Mouse (Mus musculus) megakaryocyte, embryonic 14.5 days (primary cell): ENCODE measurements around the gene Aqp2. TPM values are rescaled to one million over a fixed set of nuclear protein-coding genes. Genes with fewer than 3 reads are reported as not detected.

Experiments used
- H3K27me3 ChIP-seq: replicated peaks from 2 replicates; pipeline ENCODE3; 2012; ENCODE audit warnings: inconsistent platforms
- H3K36me3 ChIP-seq: replicated peaks from 2 replicates; pipeline ENCODE3; 2012; ENCODE audit warnings: low read length, inconsistent platforms, mixed read lengths
- H3K4me1 ChIP-seq: 2 replicates; pipeline ENCODE4 v1.6.1; 2012; ENCODE audit warnings: inconsistent platforms
- H3K4me3 ChIP-seq: replicated peaks from 2 replicates; pipeline ENCODE3; 2012; ENCODE audit warnings: moderate library complexity, mild to moderate bottlenecking, inconsistent platforms
- H3K9me3 ChIP-seq: 2 replicates; pipeline ENCODE4 v1.6.1; 2012; ENCODE audit warnings: inconsistent platforms
- FLI1 ChIP-seq: IDR thresholded peaks from 2 replicates; pipeline ENCODE4 v1.6.1; 2012; ENCODE audit warnings: low read length, inconsistent platforms, mixed read lengths
- GATA1 ChIP-seq: IDR thresholded peaks from 3 replicates; pipeline ENCODE4 v1.6.1; 2012; ENCODE audit warnings: mixed read lengths, low read length, inconsistent platforms, borderline replicate concordance
- polyA plus RNA-seq: library from polyadenylated mRNA; stranded (reverse); fragments of >175 nt; gene quantifications from 2 replicates; pipeline ENCODE4 v1.2.3, GENCODE M21; 2012; ENCODE audit warnings: low replicate concordance; ENCODE audit not compliant: insufficient read depth

Aqp2 gene
- polyA plus RNA-seq, 1 experiment = not detected

GRCm38 (mm10) chr15:99614273-99614672, 35.4 kb downstream of the Aqp2 start:
- H3K27me3 ChIP-seq = peaks cover 70% of the 10 kb centered on the region
- TF ChIP-seq FLI1 (no peak), GATA1 (no peak)
- H3K4me1 ChIP-seq = 0 out of 2 replicates have a peak, but pooled peaks cover 2% of the 10 kb centered on the region
- H3K9me3 ChIP-seq = peaks cover 23% of the 10 kb centered on the region
- H3K36me3 ChIP-seq = no peaks in the 10 kb centered on the region
- H3K4me3 ChIP-seq = no peak overlapping the region

- Histone ChIP-seq H3K4me3 (no peak overlapping the region), H3K4me1 (0 out of 2 replicates have a peak, but pooled peaks cover 2% of the 10 kb centered on the region), H3K27me3 (peaks cover 67% of the 10 kb centered on the region), H3K9me3 (peaks cover 23% of the 10 kb centered on the region), H3K36me3 (peaks cover 5% of the 10 kb centered on the region)
- no peak for TF ChIP-seq FLI1
- TF ChIP-seq GATA1 = no peak
These were observed 35.9 kb downstream of the Aqp2 start for GRCm38 (mm10) chr15:99614753-99615152.

GRCm38 (mm10) chr15:99615246-99615645, 36.4 kb downstream of the Aqp2 start:
- TF ChIP-seq GATA1 = no peak
- TF ChIP-seq FLI1 = no peak
- peaks cover 8% of the 10 kb centered on the region for H3K36me3 ChIP-seq
- no peak overlapping the region for H3K4me3 ChIP-seq
- H3K27me3 ChIP-seq = peaks cover 62% of the 10 kb centered on the region
- peaks cover 18% of the 10 kb centered on the region for H3K9me3 ChIP-seq
- H3K4me1 ChIP-seq = 0 out of 2 replicates have a peak, but pooled peaks cover 2% of the 10 kb centered on the region

- Histone ChIP-seq H3K4me3 (no peak overlapping the region), H3K27me3 (peaks cover 34% of the 10 kb centered on the region), H3K9me3 (peaks cover 3% of the 10 kb centered on the region; the same call in 1 of the 2 replicates), H3K36me3 (peaks cover 39% of the 10 kb centered on the region), H3K4me1 (0 out of 2 replicates have a peak, but pooled peaks cover 2% of the 10 kb centered on the region)
- TF ChIP-seq GATA1 = no peak
- no peak for TF ChIP-seq FLI1
These were observed 39.7 kb downstream of the Aqp2 start for GRCm38 (mm10) chr15:99618595-99618994.

GRCm38 (mm10) chr15:99619821-99620220, 41.0 kb downstream of the Aqp2 start:
- Histone ChIP-seq H3K9me3 (no peaks in the 10 kb centered on the region), H3K36me3 (peaks cover 51% of the 10 kb centered on the region), H3K4me1 (0 out of 2 replicates have a peak, but pooled peaks cover under 1% of the 10 kb centered on the region), H3K27me3 (peaks cover 22% of the 10 kb centered on the region), H3K4me3 (no peak overlapping the region)
- TF ChIP-seq GATA1 = no peak

- no peak for TF ChIP-seq FLI1
- TF ChIP-seq GATA1 = no peak
- Histone ChIP-seq H3K4me1 (no peaks in the 10 kb centered on the region), H3K4me3 (no peak overlapping the region), H3K27me3 (peaks cover 4% of the 10 kb centered on the region), H3K9me3 (no peaks in the 10 kb centered on the region), H3K36me3 (peaks cover 74% of the 10 kb centered on the region)
These were observed 43.2 kb downstream of the Aqp2 start for GRCm38 (mm10) chr15:99622063-99622462.

GRCm38 (mm10) chr15:99631618-99632017, 52.8 kb downstream of the Aqp2 start:
- peaks cover 92% of the 10 kb centered on the region for H3K36me3 ChIP-seq
- TF ChIP-seq FLI1 (no peak), GATA1 (no peak)
- H3K27me3 ChIP-seq = no peaks in the 10 kb centered on the region

More at GRCm38 (mm10) chr15:99631618-99632017, 52.8 kb downstream of the Aqp2 start:
- H3K4me3 ChIP-seq = no peak overlapping the region
- H3K4me1 ChIP-seq = no peaks in the 10 kb centered on the region
- no peaks in the 10 kb centered on the region for H3K9me3 ChIP-seq

Other genes with a start within 250 kb of the Aqp2 start
- 4.4 and 6.8 TPM in 2 replicates for gene Fmnl3, start 208.6 kb upstream of the Aqp2 start, polyA plus RNA-seq
- gene Tmbim6, start 186.2 kb upstream of the Aqp2 start, polyA plus RNA-seq = 206 and 441 TPM in 2 replicates
- 13.8 and 16.8 TPM in 2 replicates for gene Nckap5l, start 121.3 kb upstream of the Aqp2 start, polyA plus RNA-seq
- 3.8 and 10.2 TPM in 2 replicates for gene Bcdin3d, start 104.3 kb upstream of the Aqp2 start, polyA plus RNA-seq
- gene Faim2, start 50.9 kb upstream of the Aqp2 start, polyA plus RNA-seq = 0.14 TPM in 1 of 2 replicates, not detected in the other
- not detected in 2 replicates for gene Aqp5, start 11.7 kb downstream of the Aqp2 start, polyA plus RNA-seq
- gene Aqp6, start 22.3 kb downstream of the Aqp2 start, polyA plus RNA-seq = not detected in 2 replicates
- gene Racgap1, start 72.6 kb downstream of the Aqp2 start, polyA plus RNA-seq = 3.6 and 7.7 TPM in 2 replicates
- gene Asic1, start 91.3 kb downstream of the Aqp2 start, polyA plus RNA-seq = not detected in 2 replicates
- gene Smarcd1, start 123.1 kb downstream of the Aqp2 start, polyA plus RNA-seq = 20.3 and 45.0 TPM in 2 replicates
- gene Gm17349, start 126.4 kb downstream of the Aqp2 start, polyA plus RNA-seq = 17.1 TPM in 1 of 2 replicates, not detected in the other
- 0.34 TPM in 1 of 2 replicates, not detected in the other for gene Gpd1, start 138.5 kb downstream of the Aqp2 start, polyA plus RNA-seq
- gene Cox14, start 146.6 kb downstream of the Aqp2 start, polyA plus RNA-seq = 83.6 and 145 TPM in 2 replicates
- 3.2 and 13.6 TPM in 2 replicates for gene Cers5, start 193.8 kb downstream of the Aqp2 start, polyA plus RNA-seq